ENCODE assay signal across 7 mouse cellular contexts in genomic region chr1:52816232-52816891, GRCm38 (mm10). TPM values are rescaled to one million over a fixed set of nuclear protein-coding genes. Genes with fewer than 3 reads are reported as not detected.
DNase-seq lines count a peak whose midpoint lies in the region; ATAC-seq lines count a peak whose summit lies in the region.

No protein-coding gene starts in this region.

- no peaks in the 10 kb centered on the region for H3K9me3 ChIP-seq in forebrain, embryonic 15.5 days
- H3K9me3 ChIP-seq in intestine, embryonic 16.5 days (ENCODE audit: control insufficient read depth, low read length): no peaks in the 10 kb centered on the region

- peak overlapping the region; percentile 89 for H3K9ac ChIP-seq in forebrain, embryonic 15.5 days (replicated peaks)
- H3K9ac ChIP-seq in intestine, embryonic 16.5 days (ENCODE audit: low read depth, low read length): peak overlapping the region; percentile 82; the same call in 1 of the 2 replicates

- peaks cover 7% of the 10 kb centered on the region; the same call in 1 of the 2 replicates for H3K79me2 ChIP-seq in macrophage (ENCODE audit: inconsistent target)

- peak overlapping the region; percentile 76; the same call in 1 of the 2 replicates for H3K27ac ChIP-seq in forebrain, embryonic 15.5 days (replicated peaks)
- no peak overlapping the region for H3K27ac ChIP-seq in intestine, embryonic 16.5 days (ENCODE audit: low read length)
- no peak overlapping the region for H3K27ac ChIP-seq in macrophage

- 52% methylated on average over 13 of the region's 13 CpGs for WGBS in forebrain, embryonic 15.5 days
- 53% methylated on average over 13 of the region's 13 CpGs for WGBS in intestine, embryonic 16.5 days
- 15% methylated on average over 13 of the region's 13 CpGs for WGBS in macrophage (ENCODE audit: missing documents)

- H3K4me1 ChIP-seq in forebrain, embryonic 15.5 days: peaks cover 15% of the 10 kb centered on the region
- H3K4me1 ChIP-seq in intestine, embryonic 16.5 days (ENCODE audit: control insufficient read depth, insufficient read depth, low read length): peaks cover 11% of the 10 kb centered on the region

- peak; percentile 45 for DNase-seq in 416B (ENCODE audit: low read depth)
- peak; percentile 44 for DNase-seq in MN1 (ENCODE audit: low spot score)
- no peak for DNase-seq in thymus, postnatal 14 days
- DNase-seq in layer of hippocampus, adult 9-10 months (ENCODE audit: low spot score): no peak

- H3K27me3 ChIP-seq in forebrain, embryonic 15.5 days: no peaks in the 10 kb centered on the region
- H3K27me3 ChIP-seq in intestine, embryonic 16.5 days (replicated peaks; ENCODE audit: control insufficient read depth, insufficient read depth, low read length): no peaks in the 10 kb centered on the region

- no peaks in the 10 kb centered on the region for H3K36me3 ChIP-seq in forebrain, embryonic 15.5 days
- no peaks in the 10 kb centered on the region for H3K36me3 ChIP-seq in intestine, embryonic 16.5 days (ENCODE audit: control insufficient read depth, insufficient read depth, low read length)
- no peaks in the 10 kb centered on the region for H3K36me3 ChIP-seq in macrophage (ENCODE audit: inconsistent target)

- H3K4me2 ChIP-seq in forebrain, embryonic 15.5 days (replicated peaks): peak overlapping the region; percentile 89
- H3K4me2 ChIP-seq in intestine, embryonic 16.5 days (ENCODE audit: low read depth, low read length): peak overlapping the region; percentile 69

- H3K4me3 ChIP-seq in forebrain, embryonic 15.5 days: peak overlapping the region; percentile 63
- peak overlapping the region; percentile 70 for H3K4me3 ChIP-seq in intestine, embryonic 16.5 days (ENCODE audit: low read length)
- H3K4me3 ChIP-seq in macrophage (ENCODE audit: inconsistent target): peak overlapping the region; percentile 44

- peak; percentile 18; the same call in 1 of the 2 replicates for ATAC-seq in forebrain, embryonic 15.5 days (replicated peaks)
- ATAC-seq in intestine, embryonic 16.5 days: no peak

RNA-seq across cellular contexts. Expression of gene Inpp1, which starts 1.1 kb away (rescaled TPM):
- 20.0 and 24.3 TPM in 2 replicates for polyA plus RNA-seq in forebrain, embryonic 15.5 days (2015; fragmentation: Nextera tagmentation; extraction: Ambion mirVana)
- polyA plus RNA-seq in intestine, embryonic 16.5 days (2015; fragmentation: Nextera tagmentation; extraction: Ambion mirVana): 17.7 and 18.8 TPM in 2 replicates
- total RNA-seq in macrophage (2018; cell fraction: chromatin; rRNA removed): 10 to 100 TPM in 21 of 26 experiments, 1 to 10 TPM in 5; 5.8 to 53.8 (median 21.6) TPM
- total RNA-seq in macrophage (2018; cell fraction: cytosol; rRNA removed): 10 to 100 TPM in 14 of 26 experiments, 1 to 10 TPM in 12; 5.0 to 25.0 (median 12.8) TPM
- 10 to 100 TPM in 20 of 26 experiments, 1 to 10 TPM in 6; 6.0 to 36.9 (median 18.4) TPM for total RNA-seq in macrophage (2018; cell fraction: nucleus; rRNA removed)
- polyA plus RNA-seq in macrophage (2018): 7.0 to 13.9 TPM (median 10.2 TPM) in 3 replicates

RNA-seq across cellular contexts. Expression of gene Hibch, which starts 28.4 kb away (rescaled TPM):
- 21.4 and 21.7 TPM in 2 replicates for polyA plus RNA-seq in forebrain, embryonic 15.5 days (2015; fragmentation: Nextera tagmentation; extraction: Ambion mirVana)
- polyA plus RNA-seq in intestine, embryonic 16.5 days (2015; fragmentation: Nextera tagmentation; extraction: Ambion mirVana): 25.5 and 26.3 TPM in 2 replicates
- total RNA-seq in macrophage (2018; cell fraction: chromatin; rRNA removed): 10 to 100 TPM in 18 of 26 experiments, 1 to 10 TPM in 8; 1.9 to 43.8 (median 20.9) TPM
- total RNA-seq in macrophage (2018; cell fraction: cytosol; rRNA removed): 10 to 100 TPM in 18 of 26 experiments, 1 to 10 TPM in 8; 7.2 to 13.0 (median 10.6) TPM
- total RNA-seq in macrophage (2018; cell fraction: nucleus; rRNA removed): 10 to 100 TPM in 15 of 26 experiments, 1 to 10 TPM in 11; 2.2 to 25.8 (median 10.9) TPM
- polyA plus RNA-seq in macrophage (2018): 10.5 to 28.5 TPM (median 18.1 TPM) in 3 replicates

Comparison
In these comparisons a context has a peak if more than half of its experiments do, and no peak if none do; other contexts are left out.
1. DNase-seq: peak in 416B (single experiment) and MN1 (single experiment); none in thymus, postnatal 14 days (single experiment) and layer of hippocampus, adult 9-10 months (single experiment).
2. Peak in every context shown above with its lines, with median percentiles within 50 percentile points of each other: H3K4me3 ChIP-seq.